Mouse (Mus musculus) adrenal gland, adult 2 months (tissue): ENCODE measurements at regions not wholly inside any gene's neighbourhood (a gene's known extent, or its start where the extent isn't known, plus 50 kb on each side); places are given as distances from the start of the nearest gene placed in this dataset.

Experiments used
- DNase-seq: peaks from one replicate; pipeline ENCODE4 v3.0.0; 2021

- DNase-seq = no peak
Measured at GRCm38 (mm10) chr2:101206637-101207036, 417.9 kb upstream of the Rag2 start.

GRCm38 (mm10) chr2:101209136-101209535 lies 415.4 kb upstream of the Rag2 start:
- no peak for DNase-seq

- no peak for DNase-seq
Measured at GRCm38 (mm10) chr2:101220759-101221158, 403.8 kb upstream of the Rag2 start.

- no peak for DNase-seq
Measured at GRCm38 (mm10) chr2:101242983-101243382, 381.5 kb upstream of the Rag2 start.

- DNase-seq = no peak
Measured at GRCm38 (mm10) chr2:101247133-101247532, 377.4 kb upstream of the Rag2 start.

GRCm38 (mm10) chr2:101252228-101252627 lies 372.3 kb upstream of the Rag2 start:
- no peak for DNase-seq

- DNase-seq = no peak
Measured at GRCm38 (mm10) chr2:101256464-101256863, 368.1 kb upstream of the Rag2 start.

GRCm38 (mm10) chr2:101263934-101264333 lies 360.6 kb upstream of the Rag2 start:
- no peak for DNase-seq

GRCm38 (mm10) chr2:101266685-101267374 lies 357.7 kb upstream of the Rag2 start:
- no peak for DNase-seq

GRCm38 (mm10) chr2:101274045-101274664 lies 350.4 kb upstream of the Rag2 start:
- no peak for DNase-seq

GRCm38 (mm10) chr2:101284886-101285285 lies 339.6 kb upstream of the Rag2 start:
- no peak for DNase-seq

GRCm38 (mm10) chr2:101288119-101288518 lies 336.4 kb upstream of the Rag2 start:
- DNase-seq = no peak

GRCm38 (mm10) chr2:101289168-101289567 lies 335.4 kb upstream of the Rag2 start:
- DNase-seq = no peak

- no peak for DNase-seq
Measured at GRCm38 (mm10) chr2:101290738-101291137, 333.8 kb upstream of the Rag2 start.

- DNase-seq = no peak
Measured at GRCm38 (mm10) chr2:101295678-101296368, 328.7 kb upstream of the Rag2 start.

GRCm38 (mm10) chr2:101296369-101296682 lies 328.2 kb upstream of the Rag2 start:
- no peak for DNase-seq

GRCm38 (mm10) chr2:101296778-101297177 lies 327.7 kb upstream of the Rag2 start:
- DNase-seq = no peak

GRCm38 (mm10) chr2:101299126-101299525 lies 325.4 kb upstream of the Rag2 start:
- DNase-seq = no peak

- DNase-seq = no peak
Measured at GRCm38 (mm10) chr2:101300106-101300505, 324.4 kb upstream of the Rag2 start.

- no peak for DNase-seq
Measured at GRCm38 (mm10) chr2:101321286-101321914, 303.1 kb upstream of the Rag2 start.

- no peak for DNase-seq
Measured at GRCm38 (mm10) chr2:101356709-101357108, 267.8 kb upstream of the Rag2 start.

GRCm38 (mm10) chr2:101364256-101364655 lies 260.3 kb upstream of the Rag2 start:
- DNase-seq = no peak

- no peak for DNase-seq
Measured at GRCm38 (mm10) chr2:101368278-101368677, 256.2 kb upstream of the Rag2 start.
